Mouse (Mus musculus): ENCODE measurements around the gene Prm1.

GRCm38 (mm10) chr16:10825840-10826239 is 20.2 kb upstream of the Prm1 start:
- TF ChIP-seq POLR2AphosphoS2 (IDR thresholded peaks at IDR 0.05; ENCODE audit: insufficient read length, low read depth) (no peak), POLR2A (IDR thresholded peaks at IDR 0.05; ENCODE audit: insufficient read length, low read depth) (no peak), USF1 (IDR thresholded peaks at IDR 0.05; ENCODE audit: low read depth) (no peak), MAX (IDR thresholded peaks at IDR 0.05; ENCODE audit: low read depth) (no peak), MYOD1 (IDR thresholded peaks at IDR 0.05; ENCODE audit: control insufficient read depth in 1 of 3, insufficient read length in 2 of 3, low read depth in 2 of 3) (no peak), MYOG (IDR thresholded peaks at IDR 0.05; ENCODE audit: control insufficient read depth in 1 of 3, insufficient read depth in 1 of 3, insufficient read length in 2 of 3, low read depth in 2 of 3) (no peak), CEBPB (IDR thresholded peaks at IDR 0.05; ENCODE audit: insufficient read depth, poor library complexity, severe bottlenecking) (no peak), E2F4 (IDR thresholded peaks at IDR 0.05; ENCODE audit: insufficient read depth) (no peak), TCF12 (IDR thresholded peaks at IDR 0.05; ENCODE audit: insufficient read depth, poor library complexity, severe bottlenecking) (no peak)
